Mouse (Mus musculus) stomach, postnatal 0 days (tissue): ENCODE results near the gene Cep63. TPM values are rescaled to one million over a fixed set of nuclear protein-coding genes. Genes with fewer than 3 reads are reported as not detected.

Experiments
- ATAC-seq: fragments of 200-750 bp; cut with Nextera tagmentation; 2 replicates; pipeline ENCODE4 v1.8.0; 2017; ENCODE audit not compliant: low FRiP score, low TSS enrichment
- DNase-seq: peaks from one replicate; pipeline ENCODE4 v3.0.0-alpha.2; 2016; ENCODE audit warnings: low spot score
- H3K27ac ChIP-seq: fragments of 300-500 bp; sonication (generic); replicated peaks from 2 replicates; pipeline ENCODE4 v1.5.1; 2014; ENCODE audit warnings: mild to moderate bottlenecking, control low read depth
- H3K27me3 ChIP-seq: fragments of 300-500 bp; sonication (generic); 2 replicates; pipeline ENCODE4 v1.6.1; 2014; ENCODE audit warnings: low read length; ENCODE audit not compliant: control insufficient read depth, insufficient read depth
- H3K36me3 ChIP-seq: fragments of 300-500 bp; sonication (generic); 2 replicates; pipeline ENCODE4 v1.6.1; 2014; ENCODE audit warnings: low read length, mixed read lengths; ENCODE audit not compliant: control insufficient read depth, insufficient read depth
- H3K4me1 ChIP-seq: fragments of 300-500 bp; sonication (generic); replicated peaks from 2 replicates; pipeline ENCODE4 v1.6.1; 2014; ENCODE audit warnings: antibody characterized with exemption; ENCODE audit not compliant: control insufficient read depth, insufficient read depth
- H3K4me2 ChIP-seq: fragments of 300-500 bp; sonication (generic); replicated peaks from 2 replicates; pipeline ENCODE4 v1.6.1; 2014; ENCODE audit warnings: low read depth, mild to moderate bottlenecking, control low read depth, moderate library complexity
- H3K4me3 ChIP-seq: fragments of 300-500 bp; sonication (generic); 2 replicates; pipeline ENCODE4 v1.5.1; 2014; ENCODE audit warnings: low read depth, low read length, control low read depth
- H3K9ac ChIP-seq: fragments of 300-500 bp; sonication (generic); 2 replicates; pipeline ENCODE4 v1.6.1; 2014; ENCODE audit warnings: mild to moderate bottlenecking, low read length, control low read depth, mixed read lengths
- H3K9me3 ChIP-seq: fragments of 300-500 bp; sonication (generic); 2 replicates; pipeline ENCODE4 v1.6.1; 2016; ENCODE audit warnings: low read length; ENCODE audit not compliant: control insufficient read depth
- CTCF ChIP-seq: IDR thresholded peaks from 2 replicates; pipeline ENCODE4 v1.5.1; 2016; ENCODE audit warnings: antibody characterized with exemption, low read depth, mild to moderate bottlenecking, moderate library complexity
- EP300 ChIP-seq: optimal IDR thresholded peaks from 2 replicates; pipeline ENCODE3; 2016; ENCODE audit warnings: antibody characterized with exemption
- WGBS: fragments of 180-500 bp; shearing (Covaris S2); extraction: QIAGEN DNeasy Blood & Tissue Kit; methylation state at CpG from one replicate; pipeline ENCODE4 v1.1.7; 2014; 5-methylcytosine and 5-hydroxymethylcytosine counted together
- polyA plus RNA-seq: library from polyadenylated mRNA; unstranded; fragments of >200 nt; fragmentation: Nextera tagmentation; extraction: Ambion mirVana; gene quantifications from 2 replicates; pipeline ENCODE4 v1.2.1, GENCODE M21; 2015

Gene Cep63
- polyA plus RNA-seq, 1 experiment from 2014 or later = 24.4 TPM

GRCm38 (mm10) chr9:102645119-102645695, 18.9 kb upstream of the Cep63 start:
- ATAC-seq (no peak), DNase-seq (no peak)
- TF ChIP-seq EP300 (no peak), CTCF (no peak)
- Histone ChIP-seq H3K4me2 (no peak overlapping the region), H3K9me3 (no peaks in the 10 kb centered on the region), H3K4me1 (0 out of 2 replicates have a peak, but pooled peaks cover 6% of the 10 kb centered on the region), H3K9ac (no peak overlapping the region), H3K36me3 (no peaks in the 10 kb centered on the region), H3K4me3 (no peak overlapping the region), H3K27ac (0 out of 2 replicates have a peak overlapping the region, but pooled peaks have one; percentile 9), H3K27me3 (no peaks in the 10 kb centered on the region)
- WGBS = 59% methylated on average over 3 of the region's 3 CpGs

- no peak for TF ChIP-seq CTCF
- TF ChIP-seq EP300 = no peak
- peaks cover 6% of the 10 kb centered on the region; the same call in 1 of the 2 replicates for H3K4me1 ChIP-seq
- no peak overlapping the region for H3K4me3 ChIP-seq
- DNase-seq (peak; percentile 73), ATAC-seq (peak; percentile 80)
- H3K4me2 ChIP-seq = peak overlapping the region; percentile 12
- H3K27me3 ChIP-seq = no peaks in the 10 kb centered on the region
- H3K9ac ChIP-seq = no peak overlapping the region
- WGBS = 13% methylated on average over 10 of the region's 10 CpGs
- H3K9me3 ChIP-seq = no peaks in the 10 kb centered on the region
- H3K36me3 ChIP-seq = no peaks in the 10 kb centered on the region
- peak overlapping the region; percentile 81 for H3K27ac ChIP-seq
These were observed 17.3 kb upstream of the Cep63 start for GRCm38 (mm10) chr9:102643486-102644101.

GRCm38 (mm10) chr9:102643071-102643485, 16.7 kb upstream of the Cep63 start:
- Histone ChIP-seq H3K4me1 (peaks cover 6% of the 10 kb centered on the region; the same call in 1 of the 2 replicates), H3K9me3 (no peaks in the 10 kb centered on the region), H3K4me3 (no peak overlapping the region), H3K4me2 (no peak overlapping the region), H3K36me3 (no peaks in the 10 kb centered on the region), H3K27ac (peak overlapping the region; percentile 81), H3K9ac (no peak overlapping the region), H3K27me3 (no peaks in the 10 kb centered on the region)
- ATAC-seq (0 out of 2 replicates have a peak, but pooled peaks have one; percentile 28), DNase-seq (no peak)
- WGBS = 28% methylated on average over 8 of the region's 8 CpGs
- TF ChIP-seq CTCF (no peak), EP300 (no peak)

GRCm38 (mm10) chr9:102641531-102641930, 15.2 kb upstream of the Cep63 start:
- whole genome bisulfite sequencing = 47% methylated on average over 6 of the region's 6 CpGs
- no peaks in the 10 kb centered on the region for H3K36me3 ChIP-seq
- no peak for DNase-seq
- no peak overlapping the region for H3K27ac ChIP-seq
- no peaks in the 10 kb centered on the region for H3K27me3 ChIP-seq
- no peak for ATAC-seq
- no peak overlapping the region for H3K4me3 ChIP-seq
- no peaks in the 10 kb centered on the region for H3K9me3 ChIP-seq
- H3K9ac ChIP-seq = no peak overlapping the region
- no peak for TF ChIP-seq CTCF
- TF ChIP-seq EP300 = no peak
- no peak overlapping the region for H3K4me2 ChIP-seq
- H3K4me1 ChIP-seq = peaks cover 6% of the 10 kb centered on the region; the same call in 1 of the 2 replicates

- no peaks in the 10 kb centered on the region for H3K9me3 ChIP-seq
- no peaks in the 10 kb centered on the region for H3K36me3 ChIP-seq
- no peak overlapping the region for H3K27ac ChIP-seq
- no peak overlapping the region for H3K4me3 ChIP-seq
- WGBS = 56% methylated on average over 8 of the region's 8 CpGs
- TF ChIP-seq CTCF (no peak), EP300 (no peak)
- H3K27me3 ChIP-seq = no peaks in the 10 kb centered on the region
- H3K4me2 ChIP-seq = no peak overlapping the region
- DNase-seq (no peak), ATAC-seq (peak; percentile 38)
- no peak overlapping the region for H3K9ac ChIP-seq
- peaks cover 3% of the 10 kb centered on the region; the same call in 1 of the 2 replicates for H3K4me1 ChIP-seq
These were observed 13.2 kb upstream of the Cep63 start for GRCm38 (mm10) chr9:102639510-102639909.

- Histone ChIP-seq H3K36me3 (no peaks in the 10 kb centered on the region), H3K27me3 (no peaks in the 10 kb centered on the region), H3K27ac (no peak overlapping the region), H3K4me1 (peaks cover 3% of the 10 kb centered on the region; the same call in 1 of the 2 replicates), H3K9me3 (no peaks in the 10 kb centered on the region), H3K4me3 (no peak overlapping the region), H3K4me2 (no peak overlapping the region), H3K9ac (no peak overlapping the region)
- TF ChIP-seq EP300 (no peak), CTCF (no peak)
- ATAC-seq (no peak), DNase-seq (no peak)
- 36% methylated on average over 7 of the region's 7 CpGs for WGBS
These were observed 12.6 kb upstream of the Cep63 start for GRCm38 (mm10) chr9:102638963-102639362.
